Mouse (Mus musculus) gastrocnemius, adult 18-20 months (tissue): Measurements from ENCODE around the gene Ust. TPM values are rescaled to one million over a fixed set of nuclear protein-coding genes. Genes with fewer than 3 reads are reported as not detected.

Source experiments
- DNase-seq: peaks from one replicate; pipeline ENCODE4 v3.0.0; 2021; ENCODE audit warnings: low spot score
- total RNA-seq, 2 experiments: library from RNA; stranded (reverse); gene quantifications; 2 replicates each; pipeline ENCODE4 v1.2.3; 2021

The Ust gene
- total RNA-seq, 2 experiments from 2014 or later: 1.1 to 1.2 TPM

GRCm38 (mm10) chr10:8232535-8232934, 286.1 kb downstream of the Ust start:
- no peak for DNase-seq

- no peak for DNase-seq
Observed at GRCm38 (mm10) chr10:8228375-8228743, 290.3 kb downstream of the Ust start.

DNA sequence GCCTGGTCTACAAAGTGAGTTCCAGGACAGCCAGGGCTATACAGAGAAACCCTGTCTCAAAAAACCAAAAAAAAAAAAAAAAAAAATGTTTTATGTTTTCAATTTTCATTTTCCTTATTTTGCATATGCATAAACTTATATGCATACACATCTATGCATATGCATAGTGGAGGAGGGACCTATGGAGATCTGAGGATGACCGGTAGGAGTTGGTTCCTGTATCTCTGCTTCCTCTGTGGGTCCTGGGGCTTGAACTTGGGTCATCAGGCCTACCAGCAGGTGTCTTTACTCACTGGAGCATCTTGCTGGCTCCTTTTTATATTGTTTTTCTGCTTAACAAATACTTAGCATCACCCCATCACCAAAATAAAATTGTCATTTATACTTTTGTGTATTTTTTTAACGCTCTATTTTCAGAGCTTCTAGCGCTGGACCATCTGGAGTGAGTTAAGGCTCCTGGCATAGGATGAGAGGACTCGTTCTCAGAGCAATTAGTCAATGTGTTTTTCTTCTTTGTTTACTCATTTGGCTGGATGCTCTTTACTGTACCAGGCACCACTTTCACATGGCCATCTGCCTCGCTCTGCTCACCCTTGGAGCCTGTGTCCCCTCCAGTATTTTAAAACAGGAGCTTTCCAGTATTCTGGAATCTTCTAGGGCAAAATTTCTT, 290.8 kb downstream of the Ust start:
- DNase-seq: no peak

GRCm38 (mm10) chr10:8226650-8227049, 292.0 kb downstream of the Ust start:
- DNase-seq: no peak

DNA sequence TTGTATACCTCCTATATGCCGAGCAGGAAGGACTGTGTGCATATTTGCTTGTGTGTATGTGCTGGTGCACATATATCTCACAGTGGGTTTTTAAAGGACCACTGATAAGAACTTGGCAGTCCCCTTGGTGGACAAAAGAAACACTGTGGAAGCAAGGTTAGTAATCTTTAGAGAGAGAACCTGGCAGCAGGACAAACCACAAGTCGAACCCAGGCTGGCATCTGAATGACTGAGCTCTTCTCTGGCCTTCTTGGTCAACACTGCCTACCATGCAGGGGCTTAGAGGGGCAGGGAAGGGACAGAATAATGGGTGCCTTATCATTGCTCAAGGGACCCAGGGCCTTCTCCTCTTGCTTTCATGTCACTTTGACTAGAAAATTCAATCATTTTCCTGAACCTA, 294.0 kb downstream of the Ust start:
- no peak for DNase-seq

DNA sequence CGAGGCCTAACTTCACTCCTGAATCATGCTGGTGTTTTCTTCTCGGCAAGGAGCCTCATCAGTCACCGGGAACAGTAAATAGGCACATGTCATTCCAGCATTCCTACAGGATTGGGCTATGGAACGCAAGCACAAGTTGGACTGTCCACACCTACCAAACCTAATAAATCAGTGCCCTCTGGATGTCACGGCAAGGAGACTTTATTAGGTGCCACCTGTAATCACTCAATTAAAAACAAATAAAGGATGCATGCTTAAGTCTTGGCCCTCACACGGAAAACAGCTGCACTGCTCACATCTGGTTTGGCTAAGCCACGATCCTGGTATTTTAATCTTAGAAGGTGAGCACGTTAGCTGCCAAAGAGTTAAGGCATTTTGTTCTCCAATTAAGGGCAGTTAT, 294.6 kb downstream of the Ust start:
- DNase-seq: no peak

GRCm38 (mm10) chr10:8216946-8217345, 301.7 kb downstream of the Ust start:
- no peak for DNase-seq

DNA sequence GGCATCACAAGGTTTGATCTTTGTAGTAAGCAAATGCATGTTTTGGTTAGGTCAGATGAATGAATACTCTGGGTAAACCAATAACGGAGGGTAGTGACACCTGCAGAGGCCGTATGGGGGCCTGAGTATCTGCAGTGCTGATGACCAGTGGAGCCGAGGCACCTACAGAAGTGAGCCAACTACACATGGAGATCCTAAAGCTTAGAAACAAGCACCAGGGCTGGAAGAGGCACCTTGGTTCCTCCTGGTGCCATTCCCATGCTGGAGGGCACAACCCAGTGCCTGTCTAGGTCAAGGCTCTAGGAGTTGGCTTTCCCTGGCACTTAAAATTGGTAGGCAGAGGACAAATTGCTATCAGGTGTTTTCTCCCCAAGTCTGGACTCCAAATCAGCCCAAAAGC, 303.4 kb downstream of the Ust start:
- DNase-seq: no peak

DNA sequence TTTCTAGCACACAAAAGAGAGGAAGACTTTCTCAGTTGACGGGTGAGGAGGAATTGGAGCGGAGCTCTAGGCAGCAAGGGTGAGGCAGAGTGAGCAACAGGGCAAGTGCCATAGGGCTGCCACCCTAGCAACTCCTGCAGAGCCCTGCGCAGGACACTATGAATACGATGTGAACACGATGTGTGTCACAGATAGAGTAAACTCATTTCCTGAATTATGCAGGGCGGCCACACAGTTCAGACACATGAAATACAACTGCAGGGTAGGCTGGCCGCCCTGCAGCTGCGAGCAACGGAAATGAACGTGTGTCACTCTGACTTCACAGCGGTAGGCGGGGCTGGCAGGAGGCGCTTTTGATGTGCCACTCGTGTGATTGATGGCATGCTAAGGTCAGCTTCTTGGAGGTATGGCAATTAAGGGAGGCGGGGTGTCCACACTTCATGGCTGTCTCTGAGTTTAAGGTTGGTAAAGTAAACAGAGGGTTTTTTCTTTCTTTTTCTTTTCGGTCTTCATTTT, 304.7 kb downstream of the Ust start:
- DNase-seq: no peak

DNA sequence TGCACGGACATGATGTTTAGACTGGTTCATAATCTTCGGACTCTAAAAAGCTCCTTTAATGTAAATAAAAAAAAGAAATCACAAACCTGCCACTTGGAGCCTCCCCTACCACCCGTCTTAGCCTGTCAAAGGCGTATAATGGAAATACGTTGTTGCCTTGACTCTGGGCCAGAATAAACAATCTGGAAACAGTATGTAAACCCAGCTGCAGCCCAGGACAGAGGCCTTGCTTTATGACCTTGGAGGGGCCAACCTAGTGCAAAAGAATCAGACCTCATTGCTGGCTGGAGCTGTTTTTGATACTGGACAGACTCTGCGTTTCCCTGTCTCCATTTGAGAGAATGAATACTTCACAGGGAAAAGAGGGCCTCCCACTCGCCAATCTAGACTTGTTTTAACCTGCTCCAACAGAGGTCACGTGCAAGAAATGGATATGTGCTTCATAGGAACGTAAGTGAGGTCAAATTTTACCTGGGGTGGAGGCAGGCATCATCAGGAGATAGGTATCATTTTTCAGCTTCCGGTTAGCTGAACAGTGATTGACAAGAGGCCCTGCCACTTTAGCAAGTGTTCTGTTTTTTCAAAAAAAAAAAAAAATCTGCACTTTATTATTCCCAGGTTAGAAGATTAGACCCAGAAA, 305.2 kb downstream of the Ust start:
- DNase-seq: no peak

- no peak for DNase-seq
Observed at GRCm38 (mm10) chr10:8212611-8213226, 305.9 kb downstream of the Ust start.

- DNase-seq: no peak
Observed at GRCm38 (mm10) chr10:8211694-8212093, 306.9 kb downstream of the Ust start.

- DNase-seq: no peak
Observed at GRCm38 (mm10) chr10:8210366-8210765, 308.3 kb downstream of the Ust start.

DNA sequence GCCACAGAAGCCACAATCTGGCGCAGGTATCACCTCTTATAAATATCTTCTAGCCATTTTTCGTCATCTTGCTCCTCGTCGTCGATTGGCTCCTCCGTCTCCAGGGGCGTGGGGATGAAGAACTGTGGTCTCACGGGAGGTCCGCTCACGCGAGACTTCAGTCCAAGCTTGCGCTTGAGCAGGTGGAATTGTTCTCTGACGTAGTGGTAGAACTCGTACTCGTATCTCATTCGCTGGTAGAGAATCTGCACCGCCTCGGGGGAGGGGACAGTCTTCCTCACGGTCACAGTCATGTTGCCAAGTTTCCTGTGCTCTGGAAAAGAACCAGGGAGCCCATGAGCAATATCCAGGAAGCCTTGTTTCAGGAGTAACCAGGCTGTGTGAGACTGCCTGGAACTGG, 311.3 kb downstream of the Ust start:
- no peak for DNase-seq

DNA sequence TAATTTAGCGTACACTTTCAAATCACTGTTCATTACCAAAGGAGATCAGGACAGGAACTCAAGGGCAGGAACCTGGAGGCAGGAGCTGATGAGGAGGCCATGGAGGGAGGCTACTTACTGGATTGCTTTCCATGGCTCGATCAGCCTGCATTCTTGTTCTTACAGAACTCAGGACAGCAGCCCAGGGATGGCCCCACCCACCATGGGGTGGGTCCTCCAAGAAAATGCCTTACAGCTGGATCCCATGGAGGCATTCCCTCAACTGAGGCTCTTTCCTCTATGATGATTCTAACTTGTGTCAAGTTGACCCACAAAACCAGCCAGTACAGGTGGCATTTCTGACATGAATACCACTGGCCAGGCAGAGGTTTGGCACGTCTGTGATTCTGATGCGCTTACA, 314.9 kb downstream of the Ust start:
- no peak for DNase-seq

DNA sequence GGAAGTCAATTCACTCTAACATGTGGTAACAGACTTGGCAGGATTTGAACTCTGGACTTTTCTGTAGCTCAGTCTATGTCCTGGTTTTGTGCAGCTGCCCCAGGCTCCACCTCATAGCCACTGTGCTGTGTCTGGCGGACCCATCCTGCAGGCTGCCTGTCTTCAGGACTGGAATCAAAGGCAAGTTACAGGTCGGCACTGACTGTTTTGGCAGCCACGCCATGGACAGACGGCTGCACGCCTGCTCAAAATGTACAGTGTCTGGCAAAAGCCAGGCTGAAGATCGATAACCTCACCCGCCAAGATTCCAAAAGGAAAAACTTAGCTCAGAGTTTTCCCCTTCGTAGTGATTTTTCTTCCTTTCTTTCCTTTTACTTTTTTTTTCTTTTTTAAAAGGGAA, 318.8 kb downstream of the Ust start:
- no peak for DNase-seq

GRCm38 (mm10) chr10:8199026-8199756, 319.4 kb downstream of the Ust start:
- DNase-seq: no peak

- DNase-seq: peak; percentile 9
Observed at GRCm38 (mm10) chr10:8197661-8198060, 321.0 kb downstream of the Ust start.

DNA sequence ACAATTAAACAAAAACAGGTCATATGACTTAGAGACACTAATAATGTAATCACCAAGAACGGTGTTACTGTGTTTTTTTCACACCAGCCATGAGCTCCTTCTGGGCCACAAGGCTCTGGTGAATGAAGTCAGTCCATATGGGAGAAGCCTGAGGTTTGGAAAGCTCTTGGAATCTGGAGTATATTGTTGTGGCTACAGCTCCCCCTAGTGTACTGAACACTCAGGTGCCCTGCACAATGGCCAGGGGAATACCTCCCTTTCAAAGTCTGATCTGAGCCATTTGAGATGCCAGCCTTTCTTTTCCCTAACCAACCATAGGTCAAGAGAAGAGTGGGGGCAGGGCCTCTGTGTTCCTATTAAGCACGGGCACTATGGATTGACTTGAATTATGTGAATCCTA, 322.3 kb downstream of the Ust start:
- peak; percentile 65 for DNase-seq

DNA sequence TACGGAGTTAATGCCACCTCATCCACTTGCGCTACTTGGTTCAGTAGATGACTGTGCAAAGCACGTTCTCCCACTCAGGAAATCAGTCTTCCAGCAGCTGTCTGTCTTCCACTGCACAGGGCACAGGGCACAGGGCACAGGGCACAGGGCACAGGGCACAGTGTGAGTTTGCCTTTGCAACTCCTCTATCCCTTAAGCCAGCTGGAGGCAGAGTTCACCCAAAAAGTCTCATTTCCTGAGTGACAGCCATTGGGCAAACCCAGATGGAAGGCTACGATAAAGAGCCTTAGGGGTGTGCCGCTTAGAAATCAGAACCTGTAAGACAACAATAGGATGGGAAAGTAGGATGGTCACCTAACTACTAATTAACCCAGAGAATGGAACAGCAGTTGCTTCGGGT, 322.9 kb downstream of the Ust start:
- no peak for DNase-seq

- DNase-seq: no peak
Observed at GRCm38 (mm10) chr10:8189331-8189981, 329.2 kb downstream of the Ust start.

- DNase-seq: no peak
Observed at GRCm38 (mm10) chr10:8185586-8185985, 333.0 kb downstream of the Ust start.
